Mouse (Mus musculus): ENCODE results near the gene B4galt1. TPM values are rescaled to one million over a fixed set of nuclear protein-coding genes. Genes with fewer than 3 reads are reported as not detected.
A peak's percentile ranks its signal among the peaks of the same experiment; 100 is the strongest.

The B4galt1 gene
- polyA plus RNA-seq, 1 experiment from 2014 or later = 50.1 TPM

DNA sequence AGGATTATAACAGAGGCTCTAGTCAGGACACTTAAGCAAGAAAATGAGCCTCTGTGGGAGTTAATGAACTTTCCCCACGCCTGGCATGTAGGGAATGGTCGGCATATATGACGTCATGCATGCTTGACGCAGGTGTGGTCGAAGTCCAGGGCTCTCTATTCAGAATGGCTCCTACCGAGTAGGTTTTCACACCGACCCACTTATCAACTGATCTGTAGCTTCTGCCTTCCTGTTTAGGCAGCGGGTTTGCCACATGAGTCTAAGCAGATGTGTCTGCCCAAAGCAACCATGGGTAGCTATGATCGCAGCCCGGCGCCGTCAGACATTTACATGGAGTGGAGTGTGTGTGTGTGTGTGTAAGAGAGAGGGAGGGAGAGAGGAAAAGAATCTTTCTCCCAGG, 14.6 kb downstream of the B4galt1 start:
- no peak overlapping the region for H3K4me2 ChIP-seq (ENCODE audit: low read depth, low read length)
- H3K36me3 ChIP-seq (ENCODE audit: control insufficient read depth, insufficient read depth, low read length) = no peaks in the 10 kb centered on the region
- H3K9me3 ChIP-seq (replicated peaks; ENCODE audit: control insufficient read depth, low read length) = no peaks in the 10 kb centered on the region
- peaks cover 30% of the 10 kb centered on the region for H3K4me1 ChIP-seq (ENCODE audit: control insufficient read depth, insufficient read depth, low read length)
- 68% methylated on average over 12 of the region's 12 CpGs for WGBS
- no peaks in the 10 kb centered on the region for H3K27me3 ChIP-seq (ENCODE audit: control insufficient read depth, insufficient read depth, low read length)
- H3K4me3 ChIP-seq (replicated peaks; ENCODE audit: low read length) = no peak overlapping the region
- peak overlapping the region; percentile 10; the same call in 1 of the 2 replicates for H3K27ac ChIP-seq (ENCODE audit: low read length)
- H3K9ac ChIP-seq (ENCODE audit: low read length) = no peak overlapping the region
- ATAC-seq (ENCODE audit: insufficient read depth, low FRiP score) = no peak

DNA sequence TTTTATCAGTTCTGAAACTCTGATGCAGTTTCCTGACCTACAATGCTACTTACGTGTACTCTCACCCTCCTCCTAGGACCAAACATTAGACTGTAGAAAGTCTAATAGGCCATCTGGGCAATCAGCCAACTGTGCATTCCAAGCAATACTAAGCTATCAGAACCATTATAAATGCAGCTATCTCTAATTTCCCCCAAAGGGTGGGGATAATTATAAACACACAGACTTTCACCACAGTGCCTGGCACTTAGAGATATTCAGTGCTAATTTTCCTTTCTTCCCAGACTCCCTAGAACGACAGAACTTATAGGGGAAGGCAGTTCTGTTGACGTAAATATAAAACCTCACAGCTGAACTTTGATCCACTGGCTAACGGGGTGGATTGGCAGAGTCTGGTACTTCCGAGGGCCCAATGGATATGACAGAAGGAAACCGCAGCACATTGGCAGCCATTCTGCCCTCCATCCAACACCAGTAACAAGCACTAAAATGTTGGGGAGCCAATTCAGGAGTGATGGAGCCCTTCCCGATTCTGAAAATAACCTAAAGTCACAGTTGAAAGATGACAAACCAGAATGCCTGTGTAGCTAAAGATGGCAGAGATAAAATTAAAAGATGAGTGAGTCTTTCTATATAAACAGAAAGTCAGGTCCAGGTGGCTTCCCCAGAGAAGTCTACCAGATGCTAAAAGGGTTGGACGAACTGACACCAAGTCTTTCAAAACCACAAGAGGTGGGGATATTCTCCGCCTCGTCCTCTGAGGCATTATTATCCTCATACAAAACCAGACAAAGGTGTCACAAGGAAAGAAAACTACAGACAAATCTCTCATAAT, 16.1 kb downstream of the B4galt1 start:
- 0 out of 2 replicates have a peak overlapping the region, but pooled peaks have one; percentile 25 for H3K9ac ChIP-seq (ENCODE audit: low read length)
- no peaks in the 10 kb centered on the region for H3K36me3 ChIP-seq (ENCODE audit: control insufficient read depth, insufficient read depth, low read length)
- peak; percentile 91 for ATAC-seq (ENCODE audit: insufficient read depth, low FRiP score)
- peak overlapping the region; percentile 28; the same call in 1 of the 2 replicates for H3K4me2 ChIP-seq (ENCODE audit: low read depth, low read length)
- H3K4me3 ChIP-seq (replicated peaks; ENCODE audit: low read length) = no peak overlapping the region
- peaks cover 18% of the 10 kb centered on the region for H3K4me1 ChIP-seq (ENCODE audit: control insufficient read depth, insufficient read depth, low read length)
- WGBS = 27% methylated on average over 10 of the region's 10 CpGs
- no peaks in the 10 kb centered on the region for H3K27me3 ChIP-seq (ENCODE audit: control insufficient read depth, insufficient read depth, low read length)
- no peaks in the 10 kb centered on the region for H3K9me3 ChIP-seq (replicated peaks; ENCODE audit: control insufficient read depth, low read length)
- H3K27ac ChIP-seq (ENCODE audit: low read length) = peak overlapping the region; percentile 89

DNA sequence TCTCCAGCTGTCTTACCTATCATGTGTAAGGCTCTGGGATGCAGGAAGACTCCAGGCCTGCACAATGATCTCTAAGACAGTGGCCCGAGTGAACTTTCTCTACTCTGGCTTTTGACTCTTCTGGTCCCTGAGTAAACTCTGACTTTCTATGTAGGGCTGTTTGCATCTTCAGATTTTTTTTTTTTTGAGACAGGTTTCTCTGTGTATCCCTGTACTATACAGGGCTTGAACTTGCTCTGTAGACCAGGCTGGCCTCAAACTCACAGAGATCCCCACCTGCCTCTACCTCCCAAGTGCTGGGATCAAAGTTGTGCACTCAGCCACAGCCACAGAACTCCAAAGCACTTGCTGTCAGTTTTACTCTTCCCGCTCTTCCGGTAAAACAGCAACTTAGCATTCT, 16.8 kb downstream of the B4galt1 start:
- Histone ChIP-seq H3K4me3 (replicated peaks; ENCODE audit: low read length) (no peak overlapping the region), H3K4me1 (ENCODE audit: control insufficient read depth, insufficient read depth, low read length) (peaks cover 18% of the 10 kb centered on the region), H3K9me3 (replicated peaks; ENCODE audit: control insufficient read depth, low read length) (no peaks in the 10 kb centered on the region), H3K36me3 (ENCODE audit: control insufficient read depth, insufficient read depth, low read length) (no peaks in the 10 kb centered on the region), H3K4me2 (ENCODE audit: low read depth, low read length) (peak overlapping the region; percentile 28; the same call in 1 of the 2 replicates), H3K27me3 (ENCODE audit: control insufficient read depth, insufficient read depth, low read length) (no peaks in the 10 kb centered on the region), H3K9ac (ENCODE audit: low read length) (0 out of 2 replicates have a peak overlapping the region, but pooled peaks have one; percentile 25), H3K27ac (ENCODE audit: low read length) (peak overlapping the region; percentile 89)
- ATAC-seq (ENCODE audit: insufficient read depth, low FRiP score) = peak; percentile 11; the same call in 1 of the 2 replicates
- 31% methylated on average over 3 of the region's 3 CpGs for WGBS

DNA sequence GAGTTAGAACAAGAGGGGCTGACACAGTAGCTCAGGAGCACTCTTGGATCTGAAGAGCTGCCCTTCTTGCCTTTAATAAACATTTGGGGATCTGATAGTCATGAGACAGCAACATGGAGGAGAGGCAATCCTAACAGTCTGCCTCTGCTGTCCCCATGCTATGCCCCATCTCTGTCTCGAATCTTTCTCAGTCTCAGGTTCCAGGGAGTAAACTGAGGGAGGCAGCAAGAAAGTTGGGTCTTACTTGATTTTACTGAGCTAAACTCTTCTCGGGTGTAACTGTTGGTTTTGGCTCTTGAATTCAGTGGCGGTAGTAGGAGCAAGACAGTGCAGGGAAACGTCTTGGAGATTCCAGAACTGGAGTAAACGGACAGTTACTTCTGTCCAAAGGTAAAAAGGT, 18.9 kb downstream of the B4galt1 start:
- Histone ChIP-seq H3K27me3 (ENCODE audit: control insufficient read depth, insufficient read depth, low read length) (no peaks in the 10 kb centered on the region), H3K4me2 (ENCODE audit: low read depth, low read length) (no peak overlapping the region), H3K4me3 (replicated peaks; ENCODE audit: low read length) (no peak overlapping the region), H3K9me3 (replicated peaks; ENCODE audit: control insufficient read depth, low read length) (no peaks in the 10 kb centered on the region), H3K4me1 (ENCODE audit: control insufficient read depth, insufficient read depth, low read length) (peaks cover 18% of the 10 kb centered on the region), H3K27ac (ENCODE audit: low read length) (no peak overlapping the region), H3K9ac (ENCODE audit: low read length) (no peak overlapping the region), H3K36me3 (ENCODE audit: control insufficient read depth, insufficient read depth, low read length) (no peaks in the 10 kb centered on the region)
- WGBS = 84% methylated on average over 5 of the region's 5 CpGs
- no peak for ATAC-seq (ENCODE audit: insufficient read depth, low FRiP score)

DNA sequence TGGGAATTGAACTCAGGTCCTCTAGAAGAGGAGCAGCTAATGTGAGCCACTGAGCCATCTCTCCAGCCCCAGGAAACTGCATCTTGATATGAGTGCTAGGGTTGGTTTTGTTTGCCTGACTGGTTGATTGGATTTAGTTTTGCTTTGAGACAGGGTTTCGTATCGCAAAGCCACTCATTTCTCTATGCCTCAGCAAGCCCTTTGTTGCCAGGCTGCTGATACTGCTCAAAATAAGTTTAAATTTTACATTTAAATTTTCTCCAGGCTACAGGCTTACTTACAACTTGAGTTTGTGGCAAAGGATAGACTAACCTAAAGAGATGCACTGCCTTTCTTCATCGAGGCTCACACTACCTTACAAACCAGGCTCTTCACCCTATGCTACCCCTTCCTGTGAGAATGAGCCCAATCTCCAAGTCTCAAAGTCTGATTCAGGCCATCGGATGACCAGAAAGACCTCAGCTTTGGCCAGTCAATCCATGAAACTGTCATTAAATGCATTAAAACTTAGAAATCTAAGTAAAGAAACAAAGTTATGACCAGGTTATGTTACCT, 19.5 kb downstream of the B4galt1 start:
- H3K4me1 ChIP-seq (ENCODE audit: control insufficient read depth, insufficient read depth, low read length) = peaks cover 18% of the 10 kb centered on the region
- H3K9me3 ChIP-seq (replicated peaks; ENCODE audit: control insufficient read depth, low read length) = no peaks in the 10 kb centered on the region
- H3K4me2 ChIP-seq (ENCODE audit: low read depth, low read length) = no peak overlapping the region
- H3K4me3 ChIP-seq (replicated peaks; ENCODE audit: low read length) = no peak overlapping the region
- H3K36me3 ChIP-seq (ENCODE audit: control insufficient read depth, insufficient read depth, low read length) = no peaks in the 10 kb centered on the region
- no peaks in the 10 kb centered on the region for H3K27me3 ChIP-seq (ENCODE audit: control insufficient read depth, insufficient read depth, low read length)
- H3K27ac ChIP-seq (ENCODE audit: low read length) = no peak overlapping the region
- ATAC-seq (ENCODE audit: insufficient read depth, low FRiP score) = no peak
- H3K9ac ChIP-seq (ENCODE audit: low read length) = no peak overlapping the region
- WGBS = 86% methylated on average over 4 of the region's 4 CpGs

DNA sequence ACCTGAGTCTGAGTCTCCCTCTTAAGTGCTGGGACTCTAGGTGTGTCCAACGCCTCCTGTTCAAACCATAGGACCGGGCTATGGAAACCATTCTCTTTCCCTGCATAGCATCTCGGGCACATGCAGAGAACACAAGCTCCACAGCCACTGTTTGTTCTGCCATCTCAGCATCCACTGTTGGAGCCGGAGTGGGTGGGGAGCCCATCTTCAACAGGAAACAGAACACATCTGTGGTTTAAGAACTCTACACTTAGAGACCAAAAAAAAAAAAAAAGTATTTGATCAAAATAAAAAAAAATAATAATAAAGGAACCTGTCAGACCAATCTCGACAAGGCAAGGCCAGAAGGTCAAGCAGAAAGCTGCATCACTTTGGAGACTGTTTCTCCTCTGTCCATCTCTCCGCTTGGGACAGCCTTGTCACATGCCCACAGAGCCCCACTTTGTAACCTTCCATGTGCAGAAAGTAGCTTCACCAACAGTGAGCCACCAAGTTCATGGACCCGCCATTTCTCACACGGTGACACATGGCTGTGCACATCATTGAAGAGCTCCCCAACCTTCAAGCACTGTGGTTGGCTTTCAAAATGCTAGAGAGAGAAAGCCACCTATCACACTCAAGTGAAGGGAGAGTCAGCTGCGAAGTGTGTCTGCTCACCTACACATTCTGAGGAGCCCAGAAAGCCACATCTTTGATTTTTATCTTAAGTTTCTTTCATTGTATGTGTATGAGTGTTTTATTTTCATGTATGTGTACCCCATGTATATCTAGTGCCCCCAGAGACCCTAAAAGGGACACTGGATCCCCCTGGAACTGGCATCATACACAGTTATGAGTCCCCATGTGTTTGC, 20.2 kb downstream of the B4galt1 start:
- no peak for ATAC-seq (ENCODE audit: insufficient read depth, low FRiP score)
- Histone ChIP-seq H3K9ac (ENCODE audit: low read length) (no peak overlapping the region), H3K4me2 (ENCODE audit: low read depth, low read length) (no peak overlapping the region)

DNA sequence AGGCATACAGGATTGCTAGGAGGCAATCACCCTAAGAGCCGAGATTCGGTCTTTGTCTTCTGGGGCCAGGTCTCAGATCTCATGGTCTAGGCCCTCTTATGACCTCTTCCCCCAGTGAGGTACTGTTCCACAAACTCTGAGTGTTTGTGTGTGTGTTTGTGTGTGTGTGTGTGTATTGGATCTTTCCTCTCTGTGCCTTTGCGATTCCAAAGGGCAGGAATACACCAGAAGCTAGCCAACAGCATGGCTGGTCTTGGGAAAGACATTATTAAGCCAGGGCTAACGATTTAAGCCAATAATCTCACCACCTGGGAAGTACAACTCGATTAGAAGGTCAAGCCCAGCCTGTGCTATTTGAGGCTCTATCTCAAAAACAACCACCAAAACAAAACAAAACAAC, 23.3 kb downstream of the B4galt1 start:
- Histone ChIP-seq H3K9me3 (replicated peaks; ENCODE audit: control insufficient read depth, low read length) (no peaks in the 10 kb centered on the region), H3K27ac (ENCODE audit: low read length) (no peak overlapping the region), H3K9ac (ENCODE audit: low read length) (no peak overlapping the region), H3K4me1 (ENCODE audit: control insufficient read depth, insufficient read depth, low read length) (no peaks in the 10 kb centered on the region), H3K4me3 (replicated peaks; ENCODE audit: low read length) (no peak overlapping the region), H3K4me2 (ENCODE audit: low read depth, low read length) (no peak overlapping the region), H3K36me3 (ENCODE audit: control insufficient read depth, insufficient read depth, low read length) (0 out of 2 replicates have a peak, but pooled peaks cover 4% of the 10 kb centered on the region), H3K27me3 (ENCODE audit: control insufficient read depth, insufficient read depth, low read length) (no peaks in the 10 kb centered on the region)
- ATAC-seq (ENCODE audit: insufficient read depth, low FRiP score) = no peak
- 78% methylated on average over 5 of the region's 5 CpGs for WGBS

More for the DNA sequence above, 20.2 kb downstream of the B4galt1 start:
- Histone ChIP-seq H3K27me3 (ENCODE audit: control insufficient read depth, insufficient read depth, low read length) (no peaks in the 10 kb centered on the region), H3K4me3 (replicated peaks; ENCODE audit: low read length) (no peak overlapping the region), H3K27ac (ENCODE audit: low read length) (no peak overlapping the region), H3K9me3 (replicated peaks; ENCODE audit: control insufficient read depth, low read length) (no peaks in the 10 kb centered on the region), H3K36me3 (ENCODE audit: control insufficient read depth, insufficient read depth, low read length) (no peaks in the 10 kb centered on the region), H3K4me1 (ENCODE audit: control insufficient read depth, insufficient read depth, low read length) (peaks cover 18% of the 10 kb centered on the region)
- WGBS = 91% methylated on average over 9 of the region's 9 CpGs

DNA sequence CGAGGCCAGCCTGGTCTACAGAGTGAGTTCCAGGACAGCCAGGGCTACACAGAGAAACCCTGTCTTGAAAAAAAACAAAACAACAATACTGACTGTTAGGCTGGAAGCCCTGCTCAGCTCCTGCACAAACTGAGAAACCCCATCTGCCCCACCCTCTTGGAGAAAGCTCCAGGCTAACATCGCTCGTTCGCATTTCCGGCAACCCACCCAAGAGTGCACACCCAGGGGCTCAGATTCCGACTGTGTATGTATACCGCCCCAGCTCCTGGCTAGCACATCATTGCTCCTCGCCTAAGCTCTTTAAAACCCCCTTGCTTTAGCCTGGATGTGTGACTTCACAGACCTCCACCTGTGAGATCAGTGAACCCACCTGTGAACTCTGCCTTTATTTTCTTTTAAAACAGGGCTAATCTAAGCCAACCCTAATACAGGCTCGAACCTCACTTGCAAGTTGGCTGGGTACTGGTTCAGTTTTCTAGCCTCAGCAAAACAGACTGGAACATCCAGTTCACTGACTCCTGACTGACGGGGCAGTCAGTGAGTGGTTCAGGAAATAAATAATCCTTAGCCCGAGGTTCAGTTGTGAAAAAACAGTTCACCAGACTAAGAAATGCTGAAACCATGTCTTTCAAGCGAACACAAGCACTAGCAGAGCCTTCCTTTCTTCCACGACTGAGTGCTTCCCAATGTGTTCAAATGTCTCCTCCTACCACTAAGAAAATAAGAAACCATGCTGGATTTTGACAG, 24.0 kb downstream of the B4galt1 start:
- H3K4me1 ChIP-seq (ENCODE audit: control insufficient read depth, insufficient read depth, low read length) = no peaks in the 10 kb centered on the region
- no peak overlapping the region for H3K9ac ChIP-seq (ENCODE audit: low read length)
- H3K27ac ChIP-seq (ENCODE audit: low read length) = 0 out of 2 replicates have a peak overlapping the region, but pooled peaks have one; percentile 0
- no peak overlapping the region for H3K4me3 ChIP-seq (replicated peaks; ENCODE audit: low read length)
- H3K27me3 ChIP-seq (ENCODE audit: control insufficient read depth, insufficient read depth, low read length) = no peaks in the 10 kb centered on the region
- ATAC-seq (ENCODE audit: insufficient read depth, low FRiP score) = no peak
- no peak overlapping the region for H3K4me2 ChIP-seq (ENCODE audit: low read depth, low read length)
- 79% methylated on average over 13 of the region's 13 CpGs for WGBS
- 0 out of 2 replicates have a peak, but pooled peaks cover 4% of the 10 kb centered on the region for H3K36me3 ChIP-seq (ENCODE audit: control insufficient read depth, insufficient read depth, low read length)
- no peaks in the 10 kb centered on the region for H3K9me3 ChIP-seq (replicated peaks; ENCODE audit: control insufficient read depth, low read length)
